Mouse (Mus musculus): Measurements from ENCODE around the gene Wnk1.

Wnk1 gene

DNA sequence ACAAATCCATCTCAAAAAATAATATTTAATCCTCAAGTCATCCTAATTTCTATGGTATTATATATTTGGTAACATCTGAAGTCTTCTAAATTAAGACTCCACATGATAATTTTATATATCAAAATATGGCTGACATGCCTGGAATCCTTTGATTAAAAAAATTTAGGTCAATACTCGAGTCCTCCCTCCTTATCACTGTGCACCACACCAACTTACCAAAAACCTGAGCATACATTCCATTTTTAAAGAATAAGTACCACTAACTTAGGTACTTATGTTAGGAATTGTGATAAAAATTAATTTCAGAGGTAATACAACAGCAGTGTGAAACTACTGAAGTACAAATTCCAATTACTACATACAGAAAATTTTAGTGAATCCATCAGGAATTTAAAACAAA, 27.5 kb downstream of the Wnk1 start:
- ChIA-PET CTCF (no interaction called here), POLR2A (no interaction called here)

DNA sequence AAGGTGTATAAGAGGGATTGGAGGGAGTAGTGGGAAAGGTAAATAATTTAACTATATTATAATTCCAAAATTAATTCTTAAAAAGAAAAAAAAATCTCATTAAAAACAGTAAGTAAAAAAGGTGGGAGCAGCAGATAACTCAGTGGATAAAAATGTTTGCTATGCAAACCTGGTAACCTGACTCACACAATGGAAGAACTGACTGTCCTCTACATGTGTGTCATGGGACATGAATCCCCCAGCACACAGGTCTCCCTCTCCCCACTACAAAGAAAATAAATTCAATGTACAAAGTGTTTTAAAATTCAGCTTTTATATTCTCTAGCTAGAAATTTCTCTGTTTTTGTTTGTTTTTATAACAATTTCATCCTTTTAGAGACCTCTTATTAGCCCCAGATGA, 27.9 kb downstream of the Wnk1 start:
- ChIA-PET POLR2A (no interaction called here), CTCF (no interaction called here)

GRCm38 (mm10) chr6:120001718-120002117, 36.8 kb downstream of the Wnk1 start:
- ChIA-PET CTCF (interaction anchor here in 3 of 4 experiments (0.6 to 1.6 kb wide), 11 partner anchors 11 to 456 kb away, joined by 3 to 9 read pairs (median 3); partner anchors contain the start of gene B4galnt3 (in 1 of the 3)), POLR2A (interaction anchor here in 1 of 4 experiments (0.8 kb wide), 1 partner anchor 12 kb away, joined by 3 read pairs; no protein-coding TSS in a partner anchor)

DNA sequence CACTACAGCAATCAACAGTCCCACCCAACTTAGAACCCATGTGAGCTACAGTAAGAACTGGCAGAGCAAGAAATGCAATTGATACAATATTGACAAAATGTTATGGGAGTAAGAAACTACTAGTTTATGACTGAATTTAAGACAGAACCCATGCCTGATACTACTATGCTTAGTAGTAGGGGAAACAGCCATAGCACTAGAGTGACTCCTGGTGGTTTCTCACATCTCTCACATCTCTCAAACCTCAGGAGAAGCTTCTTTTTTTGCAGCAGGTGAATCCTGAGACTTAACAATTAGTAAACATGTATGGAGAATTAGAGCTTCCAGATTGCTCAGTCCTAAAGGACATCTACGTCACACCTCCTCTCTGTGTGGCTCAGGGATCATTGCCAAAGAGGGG, 42.0 kb downstream of the Wnk1 start:
- ChIA-PET POLR2A (interaction anchor here in 1 of 4 experiments (0.8 to 2.0 kb wide), 5 partner anchors 8 to 27 kb away, joined by 3 to 6 read pairs (median 3); no protein-coding TSS in a partner anchor), CTCF (no interaction called here)

- ChIA-PET POLR2A (interaction anchor here in 1 of 4 experiments (0.7 to 1.6 kb wide), 2 partner anchors 9 to 200 kb away, joined by 3 to 8 read pairs; no protein-coding TSS in a partner anchor), CTCF (interaction anchor here in 1 of 4 experiments (0.6 to 1.1 kb wide), 3 partner anchors 298 to 425 kb away, joined by 3 to 7 read pairs (median 3); no protein-coding TSS in a partner anchor)
Observed at GRCm38 (mm10) chr6:119924235-119925005, 114.1 kb downstream of the Wnk1 start.

DNA sequence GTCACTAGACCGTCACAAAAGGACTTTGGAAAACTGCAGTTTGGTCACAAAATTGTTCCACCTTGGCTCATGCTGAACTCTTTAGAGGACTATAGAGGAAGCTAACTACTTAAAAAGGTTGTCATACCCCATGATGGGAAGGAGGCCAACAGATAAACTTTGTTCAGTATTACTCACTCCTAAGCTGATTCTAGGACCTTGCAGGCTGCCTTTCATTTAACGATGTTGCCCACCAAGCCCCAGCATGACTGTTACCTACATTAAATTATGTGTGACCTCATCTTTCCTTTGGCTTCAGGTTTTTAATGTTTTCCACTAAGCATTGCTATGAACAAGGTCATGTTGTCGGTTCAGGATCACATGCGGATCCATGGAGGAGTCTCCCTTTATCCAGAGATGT, 115.9 kb downstream of the Wnk1 start:
- CTCF ChIA-PET: no interaction called here
- POLR2A ChIA-PET: interaction anchor here in 1 of 4 experiments (0.6 kb wide), 1 partner anchor 272 kb away, joined by 3 read pairs; no protein-coding TSS in a partner anchor

DNA sequence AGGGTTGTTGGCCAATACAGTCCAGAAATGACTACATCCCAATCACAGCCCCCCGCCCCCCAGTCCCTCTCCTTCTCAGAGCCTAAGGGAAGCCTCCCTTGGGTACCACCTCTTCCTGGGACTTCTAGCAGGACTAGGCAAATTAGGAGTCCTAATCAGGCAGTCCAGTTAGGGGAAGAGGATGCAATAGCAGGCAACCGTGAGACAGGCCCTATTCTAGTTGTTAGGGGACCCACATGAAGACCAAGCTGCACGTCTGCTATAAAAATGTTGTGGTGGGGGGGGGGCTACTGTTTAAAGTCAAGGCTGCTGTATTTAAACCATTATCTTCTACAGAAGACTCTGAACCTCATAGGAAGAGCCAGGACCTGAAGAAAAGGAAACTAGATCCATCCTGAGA, 116.3 kb downstream of the Wnk1 start:
- POLR2A ChIA-PET: interaction anchor here in 2 of 4 experiments (0.6 kb wide), 3 partner anchors 101 to 447 kb away, joined by 3 to 4 read pairs (median 3); no protein-coding TSS in a partner anchor
- CTCF ChIA-PET: interaction anchor here in 1 of 4 experiments (0.6 kb wide), 1 partner anchor 278 kb away, joined by 5 read pairs; no protein-coding TSS in a partner anchor

DNA sequence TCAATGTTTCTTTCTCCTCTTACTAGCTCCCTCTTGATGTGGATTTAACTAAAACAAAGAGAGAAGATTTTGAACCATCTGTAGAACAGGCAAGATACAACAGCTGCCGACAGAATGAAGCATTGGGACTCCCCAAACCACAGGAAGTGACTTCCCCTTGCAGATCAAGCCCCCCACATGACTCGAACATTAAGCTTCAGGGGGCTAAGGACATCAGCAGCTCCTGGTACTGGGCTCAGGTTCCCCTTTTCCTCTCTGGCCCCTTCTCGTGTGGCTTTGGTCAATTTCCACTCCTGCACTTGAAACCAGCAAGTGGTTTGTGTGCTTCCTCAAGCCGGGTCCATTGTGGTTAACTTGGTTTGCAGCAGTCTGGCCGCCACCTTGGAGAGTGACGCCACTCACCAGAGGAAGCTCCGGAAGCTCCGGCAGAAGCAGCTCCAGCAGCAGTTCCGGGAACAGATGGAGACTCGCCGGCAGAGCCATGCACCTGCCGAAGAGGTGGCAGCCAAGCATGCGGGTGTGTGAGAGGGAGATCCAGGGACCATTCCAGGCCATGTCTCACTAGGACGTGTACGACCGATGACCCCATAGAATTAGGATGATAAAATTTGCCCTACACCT, 119.8 kb downstream of the Wnk1 start:
- ChIA-PET CTCF (interaction anchor here in 2 of 4 experiments (0.5 to 1.7 kb wide), 6 partner anchors 275 to 436 kb away, joined by 3 to 5 read pairs (median 4); no protein-coding TSS in a partner anchor), POLR2A (interaction anchor here in 3 of 4 experiments (0.6 to 4.6 kb wide), 21 partner anchors 8 to 445 kb away, joined by 3 to 27 read pairs (median 4); partner anchors contain the start of genes Wnk1 (in 3 of the 3), Ccdc77 (in 1 of the 3), Kdm5a (in 1 of the 3) and Rad52 (in 1 of the 3))

DNA sequence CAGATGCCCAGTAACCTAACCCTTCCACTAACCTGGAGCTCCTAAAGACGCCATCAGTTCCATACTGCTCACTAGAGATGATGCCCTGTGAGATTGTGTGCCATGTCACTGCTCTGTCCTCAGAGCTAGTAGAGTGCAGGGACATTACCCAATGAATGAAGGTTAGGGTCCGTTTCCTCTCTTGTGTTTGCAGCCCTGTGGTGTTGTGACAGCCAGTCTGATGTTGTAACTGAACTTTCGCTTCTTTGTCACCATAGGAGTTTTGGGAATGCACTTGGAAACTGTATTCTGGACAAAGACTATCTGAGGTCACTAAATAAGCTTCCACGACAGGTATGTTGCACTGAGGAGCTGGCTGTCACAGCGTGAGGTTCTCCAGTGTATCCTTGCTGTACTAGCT, 122.8 kb downstream of the Wnk1 start:
- ChIA-PET CTCF (interaction anchor here in 1 of 4 experiments (0.5 to 0.8 kb wide), 2 partner anchors 281 to 313 kb away, joined by 3 read pairs; no protein-coding TSS in a partner anchor), POLR2A (interaction anchor here in 2 of 4 experiments (0.8 to 2.0 kb wide), 4 partner anchors 9 to 421 kb away, joined by 3 to 8 read pairs (median 4); partner anchors contain the start of gene Rad52 (in 1 of the 2))

DNA sequence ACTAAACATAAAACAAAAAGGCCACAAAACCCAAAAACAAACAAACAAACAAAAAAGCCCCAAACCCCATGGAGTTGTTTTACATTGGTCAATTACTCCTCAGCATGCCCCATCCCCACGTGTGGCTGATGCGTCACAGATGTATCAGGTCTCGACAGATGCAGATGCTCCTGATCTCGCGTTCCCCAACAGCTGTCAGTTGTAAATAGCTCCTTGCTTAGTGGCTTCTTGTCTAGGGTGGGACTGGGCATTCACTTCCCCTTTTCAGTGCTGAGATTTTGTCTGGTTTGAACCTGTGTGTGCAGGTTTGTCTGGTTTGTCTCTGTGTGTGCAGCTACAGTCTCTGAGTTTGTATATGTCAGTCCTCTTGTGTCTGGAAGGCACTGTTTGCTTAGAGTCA, 126.4 kb downstream of the Wnk1 start:
- POLR2A ChIA-PET: interaction anchor here in 1 of 4 experiments (1.0 kb wide), 1 partner anchor 10 kb away, joined by 4 read pairs; the partner anchor contains the start of gene Rad52

GRCm38 (mm10) chr6:119905461-119905860, 133.0 kb downstream of the Wnk1 start:
- POLR2A ChIA-PET: interaction anchor here in 1 of 4 experiments (1.3 to 3.1 kb wide), 2 partner anchors 12 to 13 kb away, joined by 4 to 27 read pairs; no protein-coding TSS in a partner anchor
- CTCF ChIA-PET: no interaction called here

More for the DNA sequence above, 126.4 kb downstream of the Wnk1 start:
- CTCF ChIA-PET: interaction anchor here in 1 of 4 experiments (1.2 kb wide), 1 partner anchor 281 kb away, joined by 4 read pairs; no protein-coding TSS in a partner anchor

DNA sequence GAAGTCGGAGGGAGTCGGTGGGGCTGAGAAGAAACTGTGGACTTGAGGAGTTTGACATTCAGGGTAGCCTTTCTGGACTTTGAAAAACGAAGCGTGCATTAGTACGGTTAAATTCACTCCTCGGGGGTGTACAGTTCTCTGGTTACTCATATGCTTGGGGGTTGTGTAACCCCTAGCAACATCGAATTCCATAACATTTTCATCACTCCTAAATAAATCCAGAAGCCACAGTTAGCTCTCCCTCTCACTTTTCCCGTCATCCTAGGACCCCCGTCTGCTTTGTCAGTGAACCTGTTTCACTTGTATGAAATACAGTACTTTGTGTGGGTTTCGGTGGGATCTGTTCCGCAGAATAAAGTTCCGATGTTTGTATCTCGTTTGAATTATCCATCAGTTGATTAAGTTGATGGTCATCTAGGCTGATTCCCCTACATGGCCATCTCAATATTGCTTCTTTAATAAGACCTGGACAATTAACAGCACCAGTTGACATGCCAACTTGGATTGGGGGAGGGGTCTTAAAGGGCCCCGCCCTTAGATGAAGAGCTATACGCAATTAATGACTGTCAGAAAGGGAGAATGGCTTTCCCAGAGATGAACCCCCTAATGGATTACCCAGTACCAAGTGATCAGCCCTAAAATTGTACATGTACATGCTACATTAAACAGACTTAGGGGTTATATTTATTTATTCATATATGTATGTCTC, 135.2 kb downstream of the Wnk1 start:
- CTCF ChIA-PET: interaction anchor here in 2 of 4 experiments (0.6 kb wide), 2 partner anchors 396 to 461 kb away, joined by 3 to 4 read pairs; no protein-coding TSS in a partner anchor
- POLR2A ChIA-PET: interaction anchor here in 3 of 4 experiments (0.5 to 1.7 kb wide), 19 partner anchors 9 to 399 kb away, joined by 3 to 10 read pairs (median 4); partner anchors contain the start of gene Erc1 (in 2 of the 3)

- CTCF ChIA-PET: interaction anchor here in 2 of 4 experiments (0.6 kb wide), 2 partner anchors 396 to 461 kb away, joined by 3 to 4 read pairs; no protein-coding TSS in a partner anchor
- POLR2A ChIA-PET: interaction anchor here (0.5 to 1.7 kb wide), 21 partner anchors 10 to 398 kb away, joined by 3 to 10 read pairs (median 4); partner anchors contain the start of gene Erc1 (in 2 of the 4)
Observed at GRCm38 (mm10) chr6:119902204-119903080, 136.0 kb downstream of the Wnk1 start, which contains the start of gene Rad52. Gene Rad52, plus strand, starts transcription at chr6:119902698.

GRCm38 (mm10) chr6:119892711-119893110, 145.8 kb downstream of the Wnk1 start:
- POLR2A ChIA-PET: interaction anchor here in 1 of 4 experiments (0.7 to 2.2 kb wide), 4 partner anchors 9 to 302 kb away, joined by 3 to 7 read pairs (median 4); partner anchors contain the start of gene Rad52

DNA sequence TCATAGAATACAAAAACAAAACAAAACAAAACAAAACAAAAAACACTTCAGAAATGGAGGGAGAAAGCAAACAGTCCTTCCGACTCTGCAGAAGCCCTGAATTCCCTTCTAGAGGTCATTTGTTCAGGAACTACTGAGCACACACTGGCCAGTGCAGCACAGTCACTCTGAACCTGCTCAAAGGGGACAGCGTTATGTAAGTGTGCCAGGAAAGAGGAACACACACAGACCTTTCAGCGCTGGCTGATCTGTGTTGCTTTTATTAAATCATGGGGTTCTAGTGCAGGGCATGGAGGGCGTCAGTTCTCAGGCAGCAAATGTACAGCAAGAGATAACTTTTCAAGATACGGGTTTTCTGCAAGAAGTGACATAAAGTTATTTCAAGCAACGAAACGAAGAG, 155.3 kb downstream of the Wnk1 start:
- CTCF ChIA-PET: interaction anchor here in 1 of 4 experiments (0.6 kb wide), 1 partner anchor 397 kb away, joined by 9 read pairs; no protein-coding TSS in a partner anchor
- POLR2A ChIA-PET: interaction anchor here in 2 of 4 experiments (0.8 to 1.6 kb wide), 3 partner anchors 9 to 305 kb away, joined by 3 to 5 read pairs (median 4); no protein-coding TSS in a partner anchor

More at GRCm38 (mm10) chr6:119892711-119893110, 145.8 kb downstream of the Wnk1 start:
- CTCF ChIA-PET: no interaction called here
